Mouse (Mus musculus) erythroid progenitor cell, adult 5-6 weeks (primary cell): ENCODE results near the gene Nob1. TPM values are rescaled to one million over a fixed set of nuclear protein-coding genes. Genes with fewer than 3 reads are reported as not detected.
A peak's percentile ranks its signal among the peaks of the same experiment; 100 is the strongest.

Experiments used
- ATAC-seq: replicated peaks from 2 replicates; pipeline ENCODE4 v1.8.0; 2016; ENCODE audit warnings: moderate number of reproducible peaks, mild to moderate bottlenecking, moderate TSS enrichment, inconsistent platforms; ENCODE audit not compliant: poor library complexity, low FRiP score, severe bottlenecking
- total RNA-seq, 2 experiments: library from RNA; stranded (forward) in 1 of 2; stranded (reverse) in 1 of 2; fragments of 150-400 nt in 1 of 2; fragments of 186-747, 209-891 nt in 1 of 2; gene quantifications; 2 replicates each; pipeline versions ENCODE4 v1.2.3 to v1.2.4; 2015 to 2017; ENCODE audit warnings: low replicate concordance in 2 of 2

The Nob1 gene
- total RNA-seq, 2 experiments from 2014 or later, result 6.0 to 10.9 TPM

- no peak for ATAC-seq
These were observed 12.9 kb upstream of the Nob1 start for GRCm38 (mm10) chr8:107437711-107438110.

GRCm38 (mm10) chr8:107436841-107437421 lies 12.1 kb upstream of the Nob1 start:
- ATAC-seq, result peak; percentile 82

- peak; percentile 71 for ATAC-seq
These were observed 11.3 kb upstream of the Nob1 start, which contains the start of gene Wwp2 for GRCm38 (mm10) chr8:107435962-107436831. Gene Wwp2, plus strand, starts transcription at chr8:107436365.

- ATAC-seq, result no peak
These were observed 10.6 kb upstream of the Nob1 start for GRCm38 (mm10) chr8:107435421-107435961.

- ATAC-seq, result no peak
These were observed 6.0 kb upstream of the Nob1 start for GRCm38 (mm10) chr8:107430821-107431220.

GRCm38 (mm10) chr8:107425230-107425597 lies 363 bp upstream of the Nob1 start:
- no peak for ATAC-seq

GRCm38 (mm10) chr8:107424176-107424575 lies 675 bp downstream of the Nob1 start:
- peak; percentile 28 for ATAC-seq

- no peak for ATAC-seq
These were observed 7.8 kb downstream of the Nob1 start for GRCm38 (mm10) chr8:107417001-107417400.

- ATAC-seq, result no peak
These were observed 11.0 kb downstream of the Nob1 start for GRCm38 (mm10) chr8:107413881-107414280.

GRCm38 (mm10) chr8:107412552-107412951 lies 12.3 kb downstream of the Nob1 start:
- no peak for ATAC-seq

GRCm38 (mm10) chr8:107411391-107411790 lies 13.5 kb downstream of the Nob1 start:
- peak; percentile 80 for ATAC-seq

- ATAC-seq, result no peak
These were observed 18.9 kb downstream of the Nob1 start for GRCm38 (mm10) chr8:107405935-107406334.

- ATAC-seq, result no peak
These were observed 20.8 kb downstream of the Nob1 start for GRCm38 (mm10) chr8:107404057-107404456.

- peak; percentile 90 for ATAC-seq
These were observed 21.6 kb downstream of the Nob1 start, which contains the start of gene Nqo1 for GRCm38 (mm10) chr8:107403038-107403781. Gene Nqo1, minus strand, starts transcription at chr8:107403206.

GRCm38 (mm10) chr8:107401866-107402265 lies 23.0 kb downstream of the Nob1 start:
- ATAC-seq, result no peak

- no peak for ATAC-seq
These were observed 25.4 kb downstream of the Nob1 start for GRCm38 (mm10) chr8:107399495-107399894.

GRCm38 (mm10) chr8:107397665-107398064 lies 27.2 kb downstream of the Nob1 start:
- ATAC-seq, result no peak

GRCm38 (mm10) chr8:107396106-107396670 lies 28.7 kb downstream of the Nob1 start:
- ATAC-seq, result no peak

- ATAC-seq, result no peak
These were observed 29.5 kb downstream of the Nob1 start for GRCm38 (mm10) chr8:107395397-107395796.

- ATAC-seq, result no peak
These were observed 33.7 kb downstream of the Nob1 start for GRCm38 (mm10) chr8:107391136-107391516.
